Mouse (Mus musculus) adrenal gland, postnatal 25 days (tissue): Measurements from ENCODE around the gene Chchd4. TPM values are rescaled to one million over a fixed set of nuclear protein-coding genes. Genes with fewer than 3 reads are reported as not detected.
A peak's percentile ranks its signal among the peaks of the same experiment; 100 is the strongest.

Experiments used
- DNase-seq: peaks from one replicate; pipeline ENCODE4 v3.0.0; 2021; ENCODE audit warnings: mixed read lengths
- long read RNA-seq: library from polyadenylated mRNA; stranded (forward); transcript quantifications from one replicate; pipeline ENCODE4 v2.0.0, GENCODE M21; 2021
- total RNA-seq: library from RNA; stranded (reverse); gene quantifications from 2 replicates; pipeline ENCODE4 v1.2.3, GENCODE M21; 2021

Gene Chchd4
- total RNA-seq: 16.5 TPM in 2 replicates
- long read RNA-seq, transcript Chchd4-201 (3 exons, 3,472 nt): major isoform, 36 of 57 reads
- long read RNA-seq, partial matches to known transcripts: 1 of 57 reads
- long read RNA-seq, other reads (novel, unspliced or antisense): 18 of 57 reads

DNA sequence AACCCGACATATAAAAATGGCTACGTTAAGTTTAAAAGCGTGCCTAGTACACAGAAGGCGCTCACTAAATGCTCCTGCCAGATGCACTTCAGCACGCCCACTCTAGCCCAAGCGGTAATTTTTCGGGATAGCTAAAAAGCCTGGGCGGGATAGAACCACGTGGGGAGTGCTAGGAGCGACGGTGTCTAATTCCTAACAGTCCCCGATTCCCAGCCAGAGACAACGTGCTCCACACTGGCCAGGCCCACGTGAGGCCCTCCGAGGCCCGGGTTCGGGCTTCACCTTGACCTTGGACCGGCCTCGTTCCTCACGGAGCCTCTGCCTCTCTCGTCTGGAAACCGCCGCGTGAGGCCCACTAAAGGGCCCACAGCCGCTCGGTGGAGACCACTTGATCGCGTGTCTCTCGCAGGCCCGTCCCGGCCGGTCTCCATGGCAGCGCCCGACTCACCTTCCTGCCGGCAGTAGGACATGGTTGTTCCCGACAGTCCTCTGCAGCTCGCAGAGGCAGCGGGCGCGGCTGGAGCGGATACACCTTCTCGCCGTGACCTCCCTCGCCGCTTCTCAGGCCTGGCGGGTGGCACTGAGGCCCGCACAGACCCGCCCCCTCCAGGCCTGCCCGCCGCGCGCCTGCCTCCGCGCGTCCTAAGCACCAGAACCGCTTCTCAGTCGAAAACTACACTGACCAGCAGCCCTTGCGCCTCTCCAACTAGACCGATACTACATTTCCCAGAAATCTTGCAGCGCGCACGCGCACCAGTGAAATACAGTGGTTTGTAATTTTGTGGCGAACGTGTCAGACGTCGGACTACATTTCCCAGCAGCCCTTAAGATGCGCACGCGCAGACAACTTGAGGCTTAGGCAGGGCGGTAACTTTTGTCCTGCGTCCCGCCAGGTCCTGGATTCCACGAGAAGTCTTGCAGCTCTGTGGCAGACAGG, at the start of gene Chchd4, which contains the start of gene Tmem43:
TSS of gene Chchd4 (minus strand) at position 679 of the 937 bp plus-strand sequence.
TSS of gene Tmem43 (plus strand) at position 836 of the 937 bp plus-strand sequence.
- peak; percentile 97 for DNase-seq

GRCm38 (mm10) chr6:91522816-91523215, 49.5 kb upstream of the Chchd4 start:
- no peak for DNase-seq

DNA sequence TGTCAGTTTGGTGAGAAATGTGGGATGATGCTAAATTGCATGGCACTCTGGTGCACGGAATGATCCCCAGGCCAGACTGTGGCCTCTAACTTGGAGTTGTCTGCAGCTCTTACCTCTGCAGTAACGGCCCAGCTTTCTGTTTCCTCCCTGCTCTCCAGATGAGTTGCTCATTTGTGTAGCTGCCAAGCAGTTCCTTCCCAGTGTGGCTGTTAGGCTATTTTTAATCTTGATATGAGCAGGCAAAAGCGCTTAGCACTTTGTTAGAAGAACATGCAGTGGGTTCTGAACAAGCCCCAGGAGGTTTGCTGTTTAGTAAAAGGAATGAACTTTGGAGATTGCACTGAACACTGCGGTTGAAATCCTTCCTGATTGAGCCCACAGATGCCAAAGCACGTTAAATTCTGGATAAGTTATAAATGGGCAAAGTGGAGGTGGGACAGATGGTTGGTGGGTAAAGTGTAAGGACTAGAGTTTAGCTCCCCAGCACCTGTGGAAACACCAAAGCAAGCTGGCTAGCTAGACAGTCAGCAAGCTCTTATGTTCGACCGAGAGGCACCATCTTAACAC, 45.2 kb upstream of the Chchd4 start:
- no peak for DNase-seq

- peak; percentile 97 for DNase-seq
Observed at GRCm38 (mm10) chr6:91515545-91516449, 42.5 kb upstream of the Chchd4 start, which contains the start of the genes Xpc and Lsm3. TSS of gene Xpc (minus strand) at chr6:91515888. TSS of gene Lsm3 (plus strand) at chr6:91515928.

GRCm38 (mm10) chr6:91514737-91515362, 41.5 kb upstream of the Chchd4 start:
- DNase-seq: no peak

- no peak for DNase-seq
Observed at GRCm38 (mm10) chr6:91514135-91514534, 40.8 kb upstream of the Chchd4 start.

DNA sequence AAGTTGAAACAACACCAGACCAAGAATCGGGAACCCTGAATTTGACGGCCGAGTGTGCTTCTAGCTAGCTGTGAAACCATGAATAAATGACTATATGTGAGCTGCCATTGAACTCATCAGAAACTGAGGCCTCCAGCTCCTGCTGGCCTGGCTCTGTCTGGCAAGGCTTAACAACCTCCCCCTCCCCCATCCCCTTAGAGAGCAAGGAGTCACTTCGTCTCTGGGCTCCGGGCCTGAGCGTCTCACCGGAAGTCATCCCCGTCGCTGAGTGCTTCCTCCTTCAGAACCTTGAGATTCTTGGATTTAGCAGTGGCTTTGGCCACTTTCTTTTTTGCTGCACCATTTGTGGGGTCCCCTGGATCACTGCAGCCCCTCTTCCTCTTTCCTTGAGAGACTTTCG, 36.9 kb upstream of the Chchd4 start:
- DNase-seq: no peak

DNA sequence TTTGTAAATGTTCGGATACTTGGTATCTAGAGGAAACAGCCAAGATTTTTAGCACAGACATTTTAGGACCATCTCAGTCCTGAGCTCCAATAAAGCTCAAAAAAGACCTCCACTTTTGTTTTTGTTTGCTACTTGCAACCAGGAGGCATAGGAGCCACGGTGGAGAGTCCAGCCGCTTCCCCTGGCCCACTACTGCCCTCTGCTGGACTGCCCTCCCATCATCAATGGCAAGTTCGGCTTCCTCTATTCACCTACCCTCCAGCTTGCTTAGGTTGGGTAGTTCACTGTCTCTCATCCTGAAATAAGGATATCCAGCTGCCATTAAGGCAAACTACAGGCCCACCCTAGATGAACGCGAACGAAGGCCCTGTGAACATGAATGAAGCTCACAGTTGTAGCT, 36.0 kb upstream of the Chchd4 start:
- peak; percentile 87 for DNase-seq

DNA sequence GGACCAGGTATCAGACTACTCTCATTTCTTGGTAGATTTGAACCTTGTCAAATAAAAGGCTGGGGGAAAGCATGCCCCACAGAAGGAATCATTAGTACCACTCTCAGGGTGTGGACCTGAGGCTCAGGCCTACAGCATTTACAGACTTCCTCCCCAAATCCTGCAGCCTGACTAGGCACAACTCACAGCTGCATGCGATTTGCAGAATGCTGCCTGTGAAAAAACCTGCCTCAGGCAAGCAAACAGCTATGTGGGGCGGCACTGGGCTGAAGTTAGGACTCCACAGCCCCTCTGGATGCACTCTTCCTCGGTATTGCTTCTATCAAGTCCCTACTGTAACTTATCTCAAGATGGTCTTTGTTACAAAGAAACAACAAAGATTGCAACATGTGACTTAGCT, 34.7 kb upstream of the Chchd4 start:
- no peak for DNase-seq

DNA sequence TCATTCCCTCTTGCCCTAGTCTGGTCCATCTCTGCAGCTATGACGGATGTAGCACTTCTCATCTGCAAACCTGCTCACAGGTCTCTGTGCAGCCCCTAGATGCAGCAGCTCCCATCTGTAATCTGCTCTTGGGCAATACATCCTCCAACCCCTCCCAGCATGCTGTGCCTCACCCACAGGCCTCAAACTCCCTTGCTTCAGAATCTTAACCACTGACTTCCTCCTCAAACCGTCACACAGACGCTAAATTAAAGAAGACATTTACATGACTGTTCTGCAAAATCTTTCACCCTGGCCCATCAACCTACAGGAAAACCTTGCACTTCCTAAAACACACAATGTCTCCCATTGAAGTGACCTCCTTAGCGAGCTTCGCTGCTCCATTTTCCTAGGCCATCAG, 32.7 kb upstream of the Chchd4 start:
- DNase-seq: no peak

GRCm38 (mm10) chr6:91503302-91503701, 30.0 kb upstream of the Chchd4 start:
- DNase-seq: no peak

DNA sequence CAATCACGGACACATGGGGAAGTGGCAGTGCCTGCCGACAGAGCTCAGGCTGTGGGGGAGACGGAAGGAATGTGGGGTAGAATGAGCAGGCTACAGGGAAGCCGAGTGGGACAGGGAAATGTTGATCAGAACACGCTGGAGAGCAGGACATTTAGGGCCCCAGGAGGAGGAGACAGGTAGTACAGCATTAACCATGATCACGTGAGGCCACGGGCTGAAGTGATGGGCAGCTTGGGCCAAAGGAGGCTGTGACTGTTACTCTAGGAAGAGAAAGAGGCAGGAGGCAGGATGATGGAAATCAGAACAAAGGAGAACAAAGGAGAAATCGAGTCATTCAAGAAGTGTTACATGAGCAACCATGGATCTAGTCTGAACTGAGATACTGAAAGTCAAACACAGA, 21.2 kb upstream of the Chchd4 start:
- DNase-seq: no peak

GRCm38 (mm10) chr6:91493053-91493452, 19.7 kb upstream of the Chchd4 start:
- no peak for DNase-seq

DNA sequence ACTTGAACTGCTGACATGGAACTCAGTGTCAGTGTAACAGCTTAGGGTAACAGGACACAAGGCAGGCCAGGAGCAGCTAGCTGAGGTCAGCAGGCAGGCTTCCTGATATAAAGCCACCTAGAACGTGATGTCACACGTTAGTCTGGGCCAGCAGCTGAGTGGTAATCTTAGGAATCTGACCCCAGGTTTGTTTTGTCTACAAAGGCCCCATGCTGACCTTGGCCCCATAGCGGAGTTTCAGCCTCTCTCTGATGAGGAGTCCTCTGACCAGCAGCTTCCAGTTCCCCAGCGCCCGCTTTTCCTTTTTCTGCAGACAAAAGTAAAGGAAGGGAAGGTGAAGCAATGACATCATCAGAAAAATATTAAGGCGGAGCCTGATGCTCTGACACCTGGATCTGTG, 17.7 kb upstream of the Chchd4 start:
- DNase-seq: no peak

- DNase-seq: no peak
Observed at GRCm38 (mm10) chr6:91489872-91490271, 16.5 kb upstream of the Chchd4 start.

- peak; percentile 30 for DNase-seq
Observed at GRCm38 (mm10) chr6:91488496-91489212, 15.3 kb upstream of the Chchd4 start.

DNA sequence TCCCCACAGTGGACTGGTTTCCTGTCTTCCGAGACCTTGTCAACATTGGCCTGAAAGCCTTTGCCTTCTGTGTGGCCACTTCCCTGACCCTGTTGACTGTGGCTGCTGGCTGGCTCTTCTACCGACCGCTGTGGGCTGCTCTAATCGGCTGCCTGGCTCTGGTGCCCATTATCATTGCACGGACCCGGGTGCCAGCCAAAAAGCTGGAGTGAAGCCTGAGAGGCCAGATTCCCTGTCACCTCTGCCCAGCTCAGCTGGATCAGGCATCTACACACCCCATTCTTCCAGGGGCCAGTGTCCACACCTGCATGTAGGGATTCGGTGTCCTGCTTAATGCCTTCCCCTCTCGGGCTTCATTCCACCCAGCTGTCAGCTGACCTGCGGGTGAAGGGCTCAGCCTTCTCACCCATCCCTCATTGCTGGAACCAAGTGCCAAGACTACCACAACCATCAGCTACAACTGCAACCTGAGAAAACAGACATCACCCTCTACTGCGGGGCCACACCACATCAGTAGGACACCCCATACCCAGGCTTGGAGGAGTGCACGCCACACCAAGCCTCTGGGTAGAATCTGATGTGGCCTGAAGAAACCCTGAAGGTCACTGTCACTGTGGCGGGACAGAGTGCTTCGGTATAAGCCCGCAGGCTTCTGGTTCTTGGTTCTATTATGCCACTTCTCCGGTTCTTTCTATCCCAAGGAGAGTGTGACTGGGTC, 13.5 kb upstream of the Chchd4 start:
- DNase-seq: no peak

DNA sequence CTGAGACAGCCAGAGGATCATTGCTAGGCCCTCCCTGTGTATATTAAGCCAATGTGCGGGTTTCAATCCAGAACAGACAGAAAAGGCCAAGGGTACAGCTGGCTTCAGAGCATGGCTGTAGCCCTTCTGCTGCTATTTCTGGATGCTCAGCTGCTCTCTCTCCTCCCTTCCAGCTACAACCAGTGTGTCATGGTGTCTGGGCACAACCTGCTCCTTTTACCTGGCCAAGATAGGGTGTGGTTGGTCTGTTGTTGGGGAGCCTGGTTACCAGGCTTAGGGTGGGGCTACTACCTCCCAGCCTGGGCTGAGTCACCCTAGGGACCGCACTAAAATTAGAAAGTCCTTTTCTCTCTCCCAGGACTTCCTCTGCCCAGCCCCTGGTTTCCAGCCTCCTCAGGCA, 10.0 kb upstream of the Chchd4 start:
- no peak for DNase-seq

DNA sequence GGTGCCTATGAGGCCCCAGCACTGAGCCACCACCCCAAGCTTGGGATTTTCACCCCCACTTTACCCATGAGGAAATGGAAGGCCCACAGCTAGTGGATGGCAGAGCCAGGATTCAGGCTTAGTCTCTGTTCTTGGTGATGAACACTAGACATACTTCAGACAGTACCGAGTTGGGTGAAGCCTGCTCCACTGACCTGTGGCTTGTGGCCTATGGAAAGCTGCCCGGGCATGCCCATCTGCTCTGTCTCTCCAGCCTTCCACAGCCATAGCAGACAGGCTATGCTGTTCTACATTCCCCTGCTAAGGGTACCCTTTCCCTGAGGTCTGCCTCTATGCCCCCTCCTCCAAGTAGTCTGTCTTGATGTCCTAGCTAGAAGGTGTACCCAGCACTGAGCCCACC, 3.2 kb upstream of the Chchd4 start:
- DNase-seq: no peak
